Mouse (Mus musculus) mature B cell (primary cell): Measurements from ENCODE around the gene Os9.
"Not testable (repeated sequence)": the region's sequence is repeated elsewhere in the genome, so short reads cannot be mapped to it uniquely, and the experiment has no call there.

Experiments
- in situ Hi-C: fragments of 300-500 bp; cut with MboI; formaldehyde crosslinking; loops from 2 replicates; pipeline ENCODE4 v1.14.3; 2019

The Os9 gene

DNA sequence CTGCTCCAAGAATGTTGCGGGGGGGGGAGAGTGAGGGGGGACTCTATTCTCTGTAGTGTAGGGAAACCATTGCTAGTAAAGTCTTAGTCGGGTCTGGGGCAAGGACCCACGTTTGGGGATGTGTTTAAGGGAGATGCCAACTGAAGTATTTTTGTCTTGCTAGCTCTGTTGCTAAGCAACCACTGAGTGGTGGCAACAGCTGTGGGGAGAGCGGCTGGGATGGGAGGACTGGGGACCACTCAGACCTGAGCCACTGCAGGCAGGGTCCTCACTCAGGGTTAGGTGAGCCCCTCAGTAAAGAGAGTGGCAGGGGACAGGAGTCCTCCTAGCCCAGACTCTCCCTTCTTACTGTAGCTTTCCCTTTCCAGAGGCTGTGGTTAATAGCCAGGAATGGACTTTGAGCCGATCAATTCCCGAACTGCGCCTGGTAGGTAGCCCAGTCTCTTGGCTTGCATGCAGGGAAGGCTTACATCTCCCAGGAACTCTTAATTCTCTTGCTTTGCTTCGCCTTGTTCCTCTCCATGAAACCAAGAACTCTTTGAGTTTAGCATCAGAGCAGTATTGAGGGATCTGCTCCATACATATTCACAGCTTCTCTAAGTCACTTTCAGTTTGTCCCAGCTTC lies 38.8 kb downstream of the Os9 start:
- in situ Hi-C loops, result no loop called here

DNA sequence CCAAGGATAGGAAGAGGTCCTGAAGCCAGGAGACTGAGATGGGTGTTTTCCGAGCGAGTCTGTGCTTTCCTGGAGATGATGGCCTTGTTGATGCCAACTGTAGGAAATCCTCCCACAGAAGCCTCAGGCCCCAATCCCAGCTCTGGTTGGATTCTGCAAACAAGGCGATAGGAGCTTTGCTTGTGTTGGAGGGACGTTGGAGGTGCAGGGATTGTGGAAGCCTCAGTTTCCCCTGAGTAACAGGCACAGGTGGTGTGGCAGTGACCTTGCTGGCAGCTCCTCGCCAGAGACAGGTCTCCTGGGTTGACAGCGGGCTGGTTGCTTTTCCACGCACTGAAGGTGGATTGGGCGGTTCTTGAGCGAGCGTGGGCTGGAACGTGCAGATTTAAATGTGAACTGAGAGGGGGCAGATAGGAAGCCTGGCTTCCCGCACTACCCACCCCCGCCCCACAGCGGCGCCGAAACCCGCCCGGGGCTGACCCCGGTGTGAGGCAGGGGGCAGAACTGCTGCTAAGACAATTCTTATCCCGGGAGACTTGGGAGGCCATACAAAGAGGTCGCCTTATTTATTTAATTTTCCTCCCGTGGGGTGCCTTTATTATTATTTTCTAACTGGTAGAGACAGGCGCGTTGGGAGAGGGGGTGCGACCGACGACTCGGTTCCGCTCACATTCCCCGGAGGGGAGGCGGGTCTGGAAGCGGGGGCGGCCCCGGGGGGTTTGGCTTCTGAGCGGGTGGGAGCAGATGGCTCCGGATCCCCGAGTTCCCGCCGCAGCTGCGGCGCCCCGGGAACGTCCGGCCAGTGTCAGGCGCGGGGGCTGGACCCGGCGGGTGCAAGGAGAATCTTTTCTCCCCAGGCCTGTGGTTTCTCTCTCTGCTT lies 39.8 kb downstream of the Os9 start:
- in situ Hi-C loops, result no loop called here

DNA sequence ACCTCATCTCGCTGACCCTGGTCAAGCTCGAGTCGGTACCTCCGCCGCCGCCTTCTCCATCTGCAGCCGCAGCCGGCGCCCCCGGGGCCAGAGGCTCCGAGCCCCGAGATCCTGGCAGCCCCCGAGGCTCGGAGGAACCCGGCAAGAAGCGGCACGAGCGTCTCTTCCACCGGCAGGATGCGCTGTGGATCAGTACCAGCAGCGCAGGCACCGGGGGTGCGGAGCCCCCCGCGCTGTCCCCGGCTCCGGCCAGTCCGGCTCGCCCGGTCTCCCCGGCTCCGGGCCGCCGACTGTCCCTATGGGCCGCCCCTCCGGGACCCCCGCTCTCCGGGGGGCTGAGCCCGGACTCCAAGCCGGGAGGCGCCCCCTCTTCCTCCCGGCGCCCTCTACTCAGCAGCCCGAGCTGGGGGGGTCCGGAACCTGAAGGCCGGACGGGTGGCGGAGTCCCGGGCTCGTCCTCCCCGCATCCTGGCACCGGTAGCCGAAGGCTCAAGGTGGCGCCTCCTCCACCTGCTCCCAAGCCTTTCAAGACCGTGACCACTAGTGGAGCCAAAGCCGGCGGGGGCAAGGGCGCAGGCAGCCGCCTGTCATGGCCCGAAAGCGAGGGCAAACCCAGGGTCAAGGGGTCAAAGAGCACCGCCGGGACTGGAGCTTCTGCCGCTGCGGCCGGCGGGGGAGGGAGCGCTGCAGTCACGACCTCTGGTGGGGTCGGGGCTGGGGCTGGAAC lies 41.1 kb downstream of the Os9 start:
- in situ Hi-C loops, result no loop called here

DNA sequence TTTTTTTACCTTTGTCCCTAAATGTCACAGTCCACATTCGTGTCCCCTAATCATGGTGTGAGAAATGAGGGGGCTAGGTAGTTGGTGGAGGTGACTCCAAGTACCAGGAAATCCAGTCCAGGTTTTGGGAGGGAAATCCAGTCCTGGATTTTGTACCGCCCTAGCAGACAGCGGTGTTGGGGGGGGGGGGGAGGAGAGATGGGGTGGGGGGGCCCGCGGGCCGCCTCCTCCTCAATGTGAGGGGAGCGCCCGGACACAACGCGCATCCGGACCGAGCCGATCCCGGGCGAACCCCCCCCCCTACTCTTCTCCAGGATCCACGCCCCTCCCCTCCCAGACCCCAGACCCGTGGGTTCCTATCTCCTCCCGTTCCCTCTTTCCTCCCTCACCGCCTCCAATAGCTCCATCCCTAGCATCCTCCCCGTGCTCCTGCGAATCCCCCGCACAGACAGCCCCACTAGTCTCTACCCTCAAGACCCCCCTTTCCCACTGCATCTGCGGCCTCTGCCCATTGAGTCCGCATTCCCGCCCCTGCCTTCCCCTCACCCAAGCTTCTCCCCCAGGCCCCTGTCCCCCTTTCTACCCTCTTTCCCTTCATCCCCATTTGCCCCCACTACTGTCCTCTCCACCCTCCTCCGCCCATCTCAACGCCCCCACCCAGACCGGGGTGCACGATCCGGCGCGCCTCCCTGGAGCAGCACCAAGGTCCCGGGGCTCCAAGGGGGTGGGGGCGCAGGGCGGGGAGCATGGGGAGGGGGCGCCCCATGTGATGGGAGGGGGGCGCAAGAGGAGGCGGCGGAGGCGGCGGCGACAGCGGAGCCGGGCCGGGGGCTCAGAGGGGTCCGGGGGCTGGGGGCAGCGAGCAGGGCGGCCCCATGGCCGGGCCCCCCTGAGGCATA lies 42.0 kb downstream of the Os9 start:
- in situ Hi-C loops, result no loop called here

DNA sequence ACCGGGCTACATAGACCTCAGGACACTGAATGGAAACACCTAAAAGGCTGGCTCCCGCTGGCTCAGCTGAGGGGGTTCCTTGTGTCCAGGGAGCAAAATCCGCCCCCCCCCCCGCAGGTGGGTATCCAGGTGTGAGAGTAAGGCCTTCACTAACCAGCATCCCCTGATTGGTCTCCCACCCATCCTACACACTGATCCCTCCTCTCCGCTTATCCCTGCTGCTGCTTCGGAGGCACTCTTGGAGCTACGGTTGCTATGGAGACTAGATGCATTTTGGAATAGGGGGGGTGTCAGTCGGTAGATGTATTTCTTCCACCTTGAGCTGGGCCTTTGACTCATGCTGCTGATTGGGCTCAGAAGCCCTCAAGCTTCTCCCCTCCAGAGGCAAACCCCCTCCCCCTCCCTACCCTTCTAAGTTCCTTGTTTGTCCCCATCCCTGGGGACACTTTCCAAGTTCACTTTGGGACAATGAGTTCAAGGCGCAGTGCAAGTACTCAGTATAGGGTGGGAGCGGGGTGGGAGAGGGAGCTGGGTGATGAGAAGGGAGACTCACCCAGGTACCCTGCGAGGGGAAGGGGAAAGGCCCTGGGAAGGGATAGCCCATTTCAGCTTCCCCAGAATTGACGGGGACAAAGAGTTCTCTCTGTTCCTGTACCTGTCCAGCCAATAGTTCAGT lies 42.8 kb downstream of the Os9 start:
- in situ Hi-C loops, result no loop called here

DNA sequence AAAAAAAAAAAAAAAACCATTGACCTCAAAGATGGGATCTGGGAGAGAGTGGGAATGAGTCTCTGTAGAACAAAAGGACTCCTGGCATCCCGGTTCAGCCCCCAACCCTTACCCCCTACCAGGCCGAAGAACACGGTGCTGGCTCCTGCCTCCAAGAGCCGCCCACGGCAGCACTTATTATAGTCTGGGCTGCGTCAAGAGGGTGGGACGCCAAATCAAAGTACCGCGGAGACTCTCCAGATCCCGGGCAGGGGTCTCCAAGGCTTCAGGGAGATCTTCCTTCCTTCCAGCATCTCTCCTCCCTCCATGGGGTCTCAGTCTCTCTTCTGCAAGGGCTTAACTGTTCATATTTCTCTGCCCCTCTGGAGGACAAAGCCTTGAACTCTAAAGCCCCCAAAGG lies 43.4 kb downstream of the Os9 start:
- in situ Hi-C loops, result no loop called here

DNA sequence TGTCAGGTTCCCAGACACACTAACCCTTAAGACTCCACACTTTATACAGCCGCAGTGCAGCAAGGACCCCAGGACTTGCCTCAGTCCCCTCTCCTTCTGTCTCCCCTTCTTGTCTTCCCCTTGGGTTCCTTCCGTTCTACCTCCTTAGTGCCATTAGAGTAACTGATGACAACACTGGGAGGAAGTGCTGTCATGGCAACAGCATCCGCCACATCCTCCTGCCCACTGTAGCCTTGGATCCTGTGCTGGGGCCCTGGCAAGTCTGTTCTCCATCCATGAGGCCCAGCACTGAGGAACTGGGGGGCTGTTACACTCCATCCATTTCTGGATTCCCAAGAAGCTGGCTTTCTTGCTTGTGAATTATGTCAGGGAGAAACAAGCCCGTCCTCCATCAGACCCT lies 44.8 kb downstream of the Os9 start:
- in situ Hi-C loops, result no loop called here

DNA sequence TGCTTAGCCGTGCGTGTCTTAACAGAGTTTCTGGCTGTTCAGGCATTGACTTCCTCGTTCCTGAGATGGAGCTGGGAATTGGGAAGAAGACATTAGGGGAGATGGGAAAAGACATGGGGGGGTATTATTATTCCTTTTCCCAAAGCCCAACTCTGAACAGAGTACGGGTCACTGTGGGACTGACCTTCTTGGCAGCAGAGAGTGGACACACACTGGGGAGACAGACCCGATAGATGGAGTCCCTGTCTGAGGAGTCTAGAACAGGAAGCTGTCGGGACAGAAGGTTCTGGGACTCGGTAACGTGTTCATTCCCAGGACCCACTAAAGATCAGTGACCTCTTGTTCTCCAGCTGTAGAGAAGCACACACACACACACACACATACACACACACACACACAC lies 45.3 kb downstream of the Os9 start:
- in situ Hi-C loops, result no loop called here

DNA sequence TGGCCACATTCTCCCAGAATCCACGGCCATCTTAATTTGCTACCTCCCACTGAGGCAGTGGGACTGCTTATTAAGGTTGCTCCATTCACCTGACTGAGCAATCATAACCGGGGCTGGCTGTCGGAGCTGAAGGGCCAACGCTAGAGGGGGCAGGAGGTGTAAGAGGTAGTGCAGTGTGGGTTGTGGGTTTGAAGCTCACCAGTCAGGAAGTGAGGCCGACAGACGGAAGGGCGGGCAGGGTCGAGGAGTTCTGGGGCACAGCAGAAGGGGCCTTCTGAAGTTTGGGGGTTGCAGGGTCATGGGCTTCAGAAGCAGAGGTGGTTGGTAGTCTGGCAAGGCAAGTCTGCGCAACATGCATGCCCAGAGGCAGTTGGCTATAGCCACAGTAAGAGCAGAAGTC lies 45.9 kb downstream of the Os9 start, which contains the start of gene Agap2:
Gene Agap2, plus strand, starts transcription at position 205 of the 400 bp plus-strand sequence.
- in situ Hi-C loops, result no loop called here

DNA sequence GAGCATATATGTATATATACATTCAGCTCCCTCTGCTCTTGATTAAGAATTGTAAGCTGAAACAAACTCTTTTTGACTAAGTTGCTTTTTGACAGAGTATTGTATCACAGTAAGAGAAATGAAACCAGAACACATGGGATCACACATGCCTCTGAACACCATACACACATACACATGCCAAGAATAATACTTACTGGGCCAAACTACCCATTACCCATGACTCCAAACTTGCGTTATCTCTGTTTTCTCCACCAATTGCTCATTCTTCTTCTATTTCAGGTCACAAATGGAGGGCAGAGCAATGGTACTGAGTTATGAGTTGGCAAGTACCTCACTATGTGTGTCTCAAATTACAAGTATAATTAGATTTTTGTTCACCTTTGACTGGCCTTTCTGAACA lies 47.0 kb downstream of the Os9 start:
- in situ Hi-C loops, result no loop called here

DNA sequence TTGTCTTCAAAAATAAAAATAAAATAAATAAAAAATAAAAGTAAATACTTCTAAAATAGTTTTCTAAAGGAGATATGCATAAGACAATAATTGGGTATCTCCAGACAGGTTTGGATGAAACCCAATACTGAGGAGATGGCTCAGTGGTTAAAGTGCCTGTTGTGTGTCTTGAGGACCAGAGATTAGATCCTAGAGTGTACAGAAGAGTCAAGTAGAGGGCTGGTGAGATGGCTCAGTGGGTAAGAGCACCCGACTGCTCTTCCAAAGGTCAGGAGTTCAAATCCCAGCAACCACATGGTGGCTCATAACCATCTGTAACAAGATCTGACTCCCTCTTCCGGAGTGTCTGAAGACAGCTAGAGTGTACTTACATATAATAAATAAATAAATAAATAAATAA lies 48.0 kb downstream of the Os9 start:
- in situ Hi-C loops, result not testable (repeated sequence)

DNA sequence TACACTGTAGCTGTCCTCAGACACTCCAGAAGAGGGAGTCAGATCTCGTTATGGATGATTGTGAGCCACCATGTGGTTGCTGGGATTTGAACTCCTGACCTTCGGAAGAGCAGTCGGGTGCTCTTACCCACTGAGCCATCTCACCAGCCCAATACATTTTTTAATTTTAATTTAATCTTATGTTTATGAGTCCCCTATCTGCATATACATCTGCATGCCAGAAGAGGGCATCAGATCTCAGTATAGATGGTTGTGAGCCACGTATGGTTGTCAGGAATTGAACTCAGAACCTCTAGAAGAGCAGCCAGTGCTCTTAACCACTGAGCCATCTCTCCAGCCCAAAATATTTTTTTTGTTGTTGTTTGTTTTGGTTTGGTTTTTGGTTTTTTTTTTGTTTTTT lies 48.7 kb downstream of the Os9 start:
- in situ Hi-C loops, result not testable (repeated sequence)

DNA sequence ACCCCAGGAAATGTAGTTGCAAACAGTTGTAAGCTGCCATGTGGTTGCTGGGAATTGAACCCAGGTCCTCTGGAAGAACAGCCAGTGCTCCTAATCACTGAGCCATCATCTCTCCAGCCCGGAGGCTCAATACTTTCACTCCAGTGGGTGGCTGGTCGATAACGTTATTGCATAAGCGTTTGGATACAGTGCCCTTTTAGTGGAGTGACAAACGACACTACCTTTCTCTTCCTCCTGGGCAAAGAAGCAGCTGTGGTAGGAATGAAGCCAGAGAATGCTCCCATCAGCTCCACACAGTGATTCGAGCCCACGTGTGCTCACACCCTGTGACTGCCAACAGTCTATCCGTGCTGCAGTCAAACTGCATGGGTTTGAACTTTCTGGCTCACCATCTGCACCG lies 49.7 kb downstream of the Os9 start:
- in situ Hi-C loops, result no loop called here

DNA sequence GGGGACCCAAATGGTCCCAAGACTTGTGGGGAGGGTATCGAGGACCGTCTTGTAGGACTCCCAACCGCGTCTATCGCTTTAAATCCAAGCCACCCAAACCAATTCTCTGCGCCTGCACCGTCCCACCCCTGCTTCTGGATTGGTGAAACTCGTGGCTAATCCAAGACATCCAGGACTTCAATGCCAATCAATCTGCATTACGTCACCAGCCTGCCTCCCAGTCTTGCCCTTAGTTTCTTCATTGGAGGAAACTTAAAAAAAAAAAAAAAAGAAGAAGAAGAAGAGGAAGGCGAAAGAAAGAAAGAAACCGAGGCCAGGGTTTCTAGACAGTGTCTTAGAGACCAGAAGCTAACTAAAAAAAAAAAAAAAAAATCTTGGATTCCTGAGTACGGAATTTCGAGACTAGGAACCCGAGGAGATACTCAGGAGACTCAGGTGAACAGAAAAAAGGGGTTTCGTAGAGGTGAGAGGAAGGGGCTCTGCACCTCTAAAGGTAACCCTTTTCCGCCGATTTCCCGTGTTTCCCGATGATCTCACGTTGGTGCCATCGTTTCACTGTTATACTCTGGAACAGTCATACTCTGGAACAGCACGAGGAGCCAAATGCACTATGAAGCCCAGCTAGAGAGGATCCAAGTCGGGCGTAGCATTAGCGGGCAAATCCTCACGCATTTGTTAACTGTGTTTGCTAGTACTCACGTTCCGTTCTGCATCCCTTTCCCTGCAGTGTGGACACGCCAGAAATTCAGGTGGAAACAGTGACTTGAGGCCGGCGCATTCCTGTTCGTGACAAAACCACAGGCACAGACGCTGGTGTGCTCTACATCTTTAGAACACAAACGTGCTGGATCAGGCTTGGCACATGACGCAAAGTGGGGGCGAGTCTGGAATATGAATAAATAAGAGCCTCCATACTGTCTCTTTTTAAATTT lies 50.5 kb downstream of the Os9 start, which contains the start of gene Tspan31:
Gene Tspan31, minus strand, starts transcription at position 75 of the 932 bp plus-strand sequence.
- in situ Hi-C loops, result no loop called here

DNA sequence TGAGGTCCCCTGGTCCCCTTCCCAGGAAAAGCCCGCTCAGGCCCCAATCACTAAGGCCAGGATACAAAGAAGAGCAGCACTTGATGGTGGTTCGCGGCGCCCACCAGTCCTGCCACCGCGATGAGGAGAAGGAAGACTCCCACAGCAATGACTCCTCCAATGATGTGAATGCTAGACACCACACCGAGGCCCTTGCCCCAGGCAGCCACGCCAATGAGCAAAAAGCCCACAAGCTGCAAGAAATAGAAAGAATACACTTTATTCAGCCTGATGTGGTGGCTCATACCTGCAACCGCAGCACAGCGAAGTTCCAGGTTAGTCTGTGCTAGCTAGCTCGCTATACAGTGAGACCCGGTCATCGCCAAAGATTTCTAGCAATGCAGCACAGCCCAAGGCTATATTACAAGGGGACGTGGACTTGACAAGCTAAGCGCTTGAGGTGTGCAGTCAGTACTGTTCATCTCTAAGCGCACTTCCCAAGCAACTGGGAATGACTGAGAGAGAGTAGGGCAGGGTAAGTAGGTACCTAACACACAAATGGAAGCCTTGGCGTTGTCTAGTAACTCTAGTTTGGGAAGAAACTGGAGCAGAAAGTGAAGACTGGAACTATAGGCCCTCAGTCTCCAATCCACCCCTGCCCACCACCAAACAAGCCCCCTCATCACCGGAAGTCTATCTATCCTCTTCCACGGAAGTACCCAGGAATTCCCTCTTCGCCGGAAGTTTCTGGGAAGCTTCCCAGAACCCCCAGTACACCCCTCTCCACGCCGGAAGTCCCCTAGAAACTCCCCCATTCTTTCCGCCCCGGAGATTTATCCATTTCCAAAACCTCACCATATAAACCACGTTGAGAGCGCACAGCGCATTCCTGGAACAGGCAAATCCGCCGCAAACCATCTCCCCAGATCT lies 51.4 kb downstream of the Os9 start:
- in situ Hi-C loops, result no loop called here

DNA sequence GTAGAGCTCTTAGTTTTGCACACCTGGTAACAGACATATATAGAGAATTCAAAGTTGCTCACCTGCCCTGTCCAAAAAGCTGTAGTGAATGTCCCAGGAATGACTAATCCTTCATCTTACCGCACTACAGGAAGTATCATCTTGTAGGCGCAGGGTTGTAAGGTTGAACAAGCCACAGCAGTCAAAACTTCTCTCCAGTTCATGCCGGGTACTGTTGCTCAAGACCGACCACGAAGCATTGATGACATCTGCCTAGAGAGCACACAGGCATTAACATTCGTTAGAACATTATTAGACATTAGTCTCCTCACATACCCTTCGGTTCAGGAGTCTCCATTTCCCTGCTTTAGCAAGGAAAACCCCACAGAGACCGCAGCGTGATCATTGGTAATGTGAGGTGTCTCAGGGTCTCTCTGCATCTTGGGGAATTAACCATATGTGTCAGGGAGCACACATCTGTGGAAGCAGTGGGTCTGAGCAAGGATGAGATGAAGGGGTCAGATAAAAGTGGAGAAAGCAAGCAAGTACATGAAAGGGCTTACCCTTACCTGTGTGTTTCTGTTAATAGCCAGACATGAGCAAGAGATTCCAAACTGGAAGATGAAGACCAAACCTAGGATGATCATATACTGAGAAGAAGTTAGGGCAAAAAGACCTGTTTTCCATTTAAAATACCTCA lies 52.4 kb downstream of the Os9 start:
- in situ Hi-C loops, result no loop called here

DNA sequence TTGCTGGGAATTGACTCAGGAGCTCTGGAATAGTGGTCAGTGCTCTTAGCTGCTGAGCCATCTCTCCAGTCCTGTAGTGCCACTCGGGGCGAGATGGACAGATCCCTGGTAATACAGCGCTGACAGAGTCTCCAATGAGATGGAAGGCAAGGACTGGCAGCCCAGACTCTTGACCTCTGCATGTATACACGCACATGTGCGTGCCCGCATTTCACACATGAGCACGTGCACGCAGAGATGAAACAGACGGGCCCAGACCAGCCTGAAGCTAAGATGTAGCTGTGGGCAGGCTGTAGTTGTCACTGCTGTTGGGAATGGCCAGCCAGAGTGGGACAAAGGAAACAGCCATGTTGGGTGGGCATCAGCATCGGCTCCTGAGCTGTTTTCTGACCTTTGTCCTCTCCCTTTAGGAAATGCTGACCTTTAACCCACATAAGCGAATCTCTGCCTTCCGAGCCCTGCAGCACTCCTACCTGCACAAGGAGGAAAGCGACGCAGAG lies 54.4 kb downstream of the Os9 start:
- in situ Hi-C loops, result no loop called here

DNA sequence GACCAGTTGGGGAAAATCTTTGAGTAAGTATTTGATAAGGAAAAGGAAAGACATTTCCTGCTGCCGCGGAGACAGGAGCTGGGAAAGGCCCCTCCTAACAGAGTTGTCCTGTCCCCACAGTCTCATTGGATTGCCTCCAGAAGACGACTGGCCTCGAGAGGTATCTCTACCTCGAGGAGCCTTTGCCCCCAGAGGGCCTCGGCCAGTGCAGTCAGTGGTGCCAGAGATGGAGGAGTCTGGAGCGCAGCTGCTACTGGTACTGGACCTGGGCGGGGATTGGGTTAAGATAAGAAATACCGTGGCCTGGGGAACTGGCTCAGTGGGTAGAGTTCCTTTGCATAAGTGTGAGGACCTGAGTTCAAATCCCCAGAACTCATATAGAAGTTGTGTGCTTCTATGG lies 55.0 kb downstream of the Os9 start:
- in situ Hi-C loops, result no loop called here
